Mouse (Mus musculus) brain, embryonic 14.5 days (tissue): ENCODE results near the gene Vmn1r3.
"Not testable (repeated sequence)": the region's sequence is repeated elsewhere in the genome, so short reads cannot be mapped to it uniquely, and the experiment has no call there.

Experiments
- CTCF ChIP-seq: fragments of 200-500 bp; IDR thresholded peaks from 2 replicates; pipeline ENCODE4 v1.5.1; 2012; ENCODE audit warnings: inconsistent platforms, mild to moderate bottlenecking, moderate library complexity, borderline replicate concordance; ENCODE audit not compliant: insufficient read depth, insufficient read length; ENCODE audit errors: extremely low read depth
- POLR2A ChIP-seq: fragments of 200-500 bp; IDR thresholded peaks from 2 replicates; pipeline ENCODE4 v1.6.1; 2012; ENCODE audit warnings: mild to moderate bottlenecking, inconsistent platforms, borderline replicate concordance; ENCODE audit not compliant: poor library complexity, insufficient read depth, insufficient read length, severe bottlenecking; ENCODE audit errors: extremely low read depth

GRCm38 (mm10) chr4:3147926-3148325, 37.2 kb downstream of the Vmn1r3 start:
- TF ChIP-seq CTCF, POLR2A: not testable (repeated sequence)
